Mouse (Mus musculus) MN1 (cell line): ENCODE data around the gene Rbm33.
A peak's percentile ranks its signal among the peaks of the same experiment; 100 is the strongest.

ENCODE experiments used
- DNase-seq: peaks from one replicate; pipeline ENCODE4 v3.0.0-alpha.2; 2016; ENCODE audit warnings: low spot score

The Rbm33 gene

DNA sequence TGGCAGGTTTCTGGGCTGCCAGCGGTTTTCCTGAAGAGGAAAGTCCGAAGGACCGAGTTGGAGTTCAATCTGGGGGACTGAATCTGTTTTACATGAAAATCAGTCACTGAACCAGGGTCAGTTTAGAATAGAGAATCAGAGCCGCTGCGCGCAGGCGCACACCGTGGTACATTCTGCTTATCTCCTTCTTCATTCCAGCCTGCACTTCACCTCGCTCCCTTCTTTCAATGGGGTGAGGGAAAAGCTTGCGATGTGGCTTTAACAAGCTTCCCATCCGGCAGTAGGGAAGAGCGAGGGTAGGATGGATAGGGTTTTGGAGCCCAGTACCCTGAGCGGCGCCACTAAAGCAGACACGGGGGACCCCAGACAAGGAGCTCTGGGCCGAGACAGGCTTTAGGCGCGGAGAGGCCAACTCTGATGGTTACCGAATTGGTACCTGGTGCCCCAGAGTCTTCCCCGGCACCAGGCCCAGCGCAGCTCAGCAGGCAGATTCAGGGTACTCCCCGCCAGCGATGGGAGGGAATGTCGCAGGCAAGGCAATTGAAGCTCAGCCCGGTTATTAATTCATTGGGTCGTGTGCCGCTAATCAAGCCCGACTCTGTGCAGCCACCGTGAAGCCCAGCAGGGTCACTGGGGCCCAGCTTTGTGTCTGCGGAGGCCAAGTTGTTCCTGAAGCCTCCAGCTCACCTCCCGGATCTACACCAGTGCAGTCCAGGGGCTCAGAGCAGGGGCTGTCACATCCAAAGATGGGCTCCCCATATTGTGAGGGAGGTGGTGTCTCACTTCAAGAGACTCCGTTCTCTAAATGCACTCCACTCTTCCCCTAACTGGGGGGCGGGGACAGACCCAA lies 146.0 kb downstream of the Rbm33 start:
- DNase-seq = no peak

DNA sequence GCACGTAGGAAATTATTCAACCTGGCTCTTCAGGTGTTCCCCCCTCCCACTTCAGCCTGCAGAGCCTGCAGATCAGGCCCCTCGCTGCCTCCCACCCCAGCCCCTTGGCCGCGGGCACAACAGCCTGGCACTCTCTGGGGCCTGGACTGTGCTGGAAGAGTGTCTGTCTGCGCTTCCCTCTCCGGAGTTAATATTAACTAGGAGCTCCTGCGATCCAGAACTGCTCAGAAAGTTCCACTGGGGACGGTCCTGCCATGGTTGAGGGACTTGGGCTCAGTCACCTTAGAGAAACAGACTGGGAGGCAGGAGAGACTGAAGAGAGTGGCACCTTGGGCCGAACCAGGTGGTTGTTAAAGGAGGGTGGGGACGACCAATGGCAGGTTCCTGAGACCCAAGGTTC lies 146.7 kb downstream of the Rbm33 start:
- no peak for DNase-seq

DNA sequence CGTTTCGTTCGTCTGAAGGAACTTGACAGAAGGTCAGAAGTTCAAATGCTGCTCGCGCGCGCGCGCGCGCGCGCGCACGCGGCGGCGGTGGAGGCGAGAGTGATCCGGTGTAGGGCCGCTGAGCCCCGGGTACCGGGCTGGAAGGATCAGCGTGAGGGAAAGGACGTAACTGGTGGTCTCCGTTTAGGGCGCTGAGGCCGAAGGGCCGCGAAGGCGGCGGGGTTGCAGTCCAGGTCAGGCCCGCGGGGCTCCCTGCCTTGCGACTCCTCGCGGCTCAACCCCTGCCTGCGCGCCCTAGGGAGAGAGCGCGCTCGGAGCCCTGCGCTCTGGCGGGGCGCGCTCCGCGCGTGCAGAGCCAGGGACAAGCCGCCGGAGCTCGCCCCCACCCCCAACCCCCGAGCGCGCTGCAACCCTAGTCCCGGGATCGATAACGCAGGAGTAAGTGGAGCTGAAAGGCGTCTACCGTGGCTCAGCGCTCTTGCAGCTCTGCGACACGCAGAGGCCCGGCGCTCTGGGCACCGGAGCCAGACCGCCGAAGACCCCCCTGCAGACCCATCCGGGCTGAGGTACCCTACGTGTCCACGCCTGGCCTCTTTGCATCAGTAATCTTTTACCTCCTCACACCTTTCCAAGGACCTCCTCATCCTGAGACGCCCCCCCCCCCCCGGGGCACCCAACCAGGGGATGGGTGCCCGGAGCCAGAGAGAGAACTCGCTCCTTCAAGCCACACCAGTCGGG lies 147.6 kb downstream of the Rbm33 start:
- DNase-seq = no peak

DNA sequence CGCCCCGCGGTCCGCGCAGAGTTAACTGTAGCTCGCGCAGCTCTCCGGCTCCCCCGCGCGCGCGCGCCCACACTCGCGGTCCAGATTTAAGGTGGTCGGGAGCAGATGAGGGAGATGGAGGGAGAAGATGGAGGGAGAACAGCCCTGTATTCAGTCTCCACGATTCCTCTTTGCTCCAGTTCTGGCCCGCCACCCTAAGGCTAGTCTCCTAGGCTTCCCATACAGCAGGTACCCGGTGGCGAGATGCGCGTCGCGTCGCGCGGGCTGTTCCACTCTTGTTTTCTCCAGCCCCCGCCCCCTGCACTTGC lies 148.1 kb downstream of the Rbm33 start:
- no peak for DNase-seq

DNA sequence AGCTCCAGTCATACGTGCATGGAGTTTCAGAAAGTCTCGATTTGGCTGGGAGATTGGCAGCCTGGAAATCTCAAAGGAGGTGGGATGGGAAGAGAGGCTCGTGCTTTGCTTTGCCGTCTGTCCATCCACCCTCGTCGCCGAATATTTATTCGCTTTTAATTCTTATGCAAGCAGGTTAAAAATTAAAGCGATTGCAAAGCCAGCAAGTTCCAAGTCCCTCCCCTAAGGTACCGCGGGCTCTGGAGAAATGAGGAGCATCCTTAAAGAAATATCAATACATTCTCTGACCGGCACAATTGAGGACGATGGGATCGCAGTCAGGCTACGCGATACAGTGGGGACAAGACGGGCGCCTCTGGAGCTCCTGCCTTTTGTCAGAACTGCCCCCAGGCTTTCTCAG lies 148.6 kb downstream of the Rbm33 start:
- DNase-seq = no peak

DNA sequence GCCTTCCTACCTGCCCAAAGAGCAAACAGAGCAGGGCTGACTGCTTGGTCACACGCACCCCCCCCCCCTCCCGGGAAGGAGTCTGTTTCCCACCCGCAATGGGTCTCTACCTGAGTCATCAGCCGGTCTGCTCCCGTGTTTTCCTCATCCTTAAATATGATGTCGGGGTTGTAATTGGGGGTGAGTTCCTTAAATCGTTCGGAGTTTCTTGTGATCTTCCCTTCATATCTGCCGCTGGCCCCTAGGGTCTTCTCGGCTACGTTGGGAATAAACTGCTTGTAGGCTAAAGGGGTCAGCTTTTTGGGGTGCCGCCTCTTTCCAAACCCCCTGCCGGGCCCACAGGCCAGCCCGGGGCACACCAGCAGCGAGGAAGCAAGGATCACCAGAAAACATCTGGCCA lies 149.4 kb downstream of the Rbm33 start:
- no peak for DNase-seq

DNA sequence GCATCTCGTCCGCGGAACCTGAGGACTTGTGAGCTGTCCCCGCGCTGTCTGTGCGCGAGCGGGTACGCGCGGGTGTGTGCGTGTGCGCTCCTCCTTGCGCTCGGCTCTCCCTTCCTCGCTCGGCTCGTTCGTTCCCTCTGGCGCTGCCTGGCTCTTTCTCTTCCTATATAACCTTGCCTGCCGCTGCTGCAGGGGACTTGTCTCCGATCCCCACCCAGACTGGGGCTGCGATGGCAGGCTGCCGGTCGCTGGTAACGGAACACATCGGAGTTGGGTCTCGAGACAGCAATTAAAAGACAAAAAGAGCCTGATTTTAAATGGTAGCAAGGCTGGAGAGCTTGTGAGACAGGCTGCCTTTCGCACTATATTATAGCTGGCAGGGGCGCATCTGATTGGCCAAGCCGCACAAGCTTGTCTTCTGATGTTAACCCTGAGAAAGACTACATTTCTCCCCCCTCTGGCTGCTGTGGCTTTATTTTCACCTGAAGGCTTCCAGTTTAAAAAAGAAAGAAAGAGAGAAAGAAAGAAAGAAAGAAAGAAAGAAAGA lies 149.9 kb downstream of the Rbm33 start, which contains the start of gene Shh:
Gene Shh, minus strand, starts transcription at position 497 of the 547 bp plus-strand sequence.
- DNase-seq = peak; percentile 17
